Mouse (Mus musculus) erythroblast, embryonic 14.5 days (primary cell): ENCODE measurements around the gene Tspan17. TPM values are rescaled to one million over a fixed set of nuclear protein-coding genes. Genes with fewer than 3 reads are reported as not detected.
"Not testable (repeated sequence)": the region's sequence is repeated elsewhere in the genome, so short reads cannot be mapped to it uniquely, and the experiment has no call there.

Experiments
- H3K27me3 ChIP-seq: 2 replicates; pipeline ENCODE4 v1.6.1; 2012; ENCODE audit warnings: inconsistent platforms; ENCODE audit not compliant: control insufficient read depth
- H3K36me3 ChIP-seq: 2 replicates; pipeline ENCODE4 v1.6.1; 2012; ENCODE audit warnings: mild to moderate bottlenecking, inconsistent platforms; ENCODE audit not compliant: control insufficient read depth
- H3K4me1 ChIP-seq: 2 replicates; pipeline ENCODE4 v1.6.1; 2012; ENCODE audit warnings: inconsistent platforms; ENCODE audit not compliant: control insufficient read depth
- H3K4me3 ChIP-seq: replicated peaks from 2 replicates; pipeline ENCODE3; 2012; ENCODE audit warnings: moderate library complexity, mild to moderate bottlenecking, inconsistent platforms
- H3K9me3 ChIP-seq: 2 replicates; pipeline ENCODE4 v1.6.1; 2012; ENCODE audit warnings: low read length, inconsistent platforms, mixed read lengths; ENCODE audit not compliant: control insufficient read depth
- GATA1 ChIP-seq: IDR thresholded peaks from 2 replicates; pipeline ENCODE4 v1.6.1; 2012; ENCODE audit warnings: low read length, inconsistent platforms, mixed read lengths
- TAL1 ChIP-seq: IDR thresholded peaks from 3 replicates; pipeline ENCODE4 v1.6.1; 2012; ENCODE audit warnings: low read length, inconsistent platforms, mixed read lengths
- polyA plus RNA-seq: library from polyadenylated mRNA; stranded (reverse); fragments of >175 nt; gene quantifications from 2 replicates; pipeline ENCODE4 v1.2.3, GENCODE M21; 2012

Tspan17 gene
- polyA plus RNA-seq, 1 experiment, result not detected

- H3K4me3 ChIP-seq, result no peak within 1 kb of the TSS
- peaks cover 4% of the 10 kb centered on the region for H3K27me3 ChIP-seq
- H3K9me3 ChIP-seq, result no peaks in the 10 kb centered on the region
- no peaks in the 10 kb centered on the region for H3K36me3 ChIP-seq
- H3K4me1 ChIP-seq, result no peaks in the 10 kb centered on the region
- TF ChIP-seq TAL1 (no peak), GATA1 (no peak)
These were observed 5.5 kb upstream of the Tspan17 start, which contains the start of gene Eif4e1b for GRCm38 (mm10) chr13:54783698-54784097. TSS of gene Eif4e1b (plus strand) at chr13:54783998.

- not testable (repeated sequence) for H3K4me3 ChIP-seq, H3K36me3 ChIP-seq, H3K9me3 ChIP-seq
- Histone ChIP-seq H3K27me3 (peaks cover 35% of the 10 kb centered on the region), H3K4me1 (peaks cover 14% of the 10 kb centered on the region)
These were observed 1.6 kb upstream of the Tspan17 start for GRCm38 (mm10) chr13:54787591-54787990.

DNA sequence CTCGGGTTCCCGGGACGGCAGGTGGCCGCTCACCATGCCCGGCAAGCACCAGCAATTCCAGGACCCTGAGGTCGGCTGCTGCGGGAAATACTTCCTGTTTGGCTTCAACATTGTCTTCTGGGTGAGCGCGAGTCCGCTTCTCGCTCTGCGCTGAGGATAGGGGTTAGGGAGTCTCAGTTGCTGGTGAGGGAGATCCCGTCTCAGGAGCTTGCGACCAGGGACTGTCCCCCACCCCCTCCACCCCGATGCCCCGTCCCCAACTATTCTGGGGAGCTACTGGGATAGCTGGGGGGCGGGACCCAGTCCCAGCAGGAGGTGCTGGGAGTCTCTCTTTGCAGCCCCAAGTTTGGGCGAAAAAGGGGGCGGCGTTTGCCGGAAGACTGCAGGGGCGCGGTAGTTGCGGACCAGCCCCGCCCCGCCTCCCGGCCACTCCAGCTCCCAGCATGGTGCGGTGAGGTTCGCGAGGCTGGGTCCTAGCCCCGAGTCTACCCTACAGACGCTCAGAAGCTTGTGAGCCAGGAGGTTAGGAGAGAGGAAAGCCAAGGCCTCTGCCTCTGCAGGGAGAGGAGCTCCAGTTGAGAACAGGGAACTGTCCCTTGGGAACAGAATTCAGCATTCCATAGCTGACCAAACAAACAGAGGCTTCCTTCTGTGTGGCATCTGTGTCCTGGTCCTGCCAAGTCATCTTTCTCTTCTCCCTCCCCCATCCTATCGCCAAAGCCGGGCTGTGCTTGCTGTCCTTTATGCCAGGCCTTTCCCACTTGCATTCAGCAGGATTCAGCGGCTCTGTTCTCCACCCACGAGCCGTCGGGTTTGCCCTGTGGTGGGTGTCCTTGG is 602 bp downstream of the Tspan17 start:
- peaks cover 14% of the 10 kb centered on the region for H3K4me1 ChIP-seq
- peaks cover 7% of the 10 kb centered on the region for H3K9me3 ChIP-seq
- peak overlapping the region; percentile 46 for H3K4me3 ChIP-seq
- no peaks in the 10 kb centered on the region for H3K36me3 ChIP-seq
- TF ChIP-seq GATA1 (no peak), TAL1 (no peak)
- H3K27me3 ChIP-seq, result peaks cover 35% of the 10 kb centered on the region

DNA sequence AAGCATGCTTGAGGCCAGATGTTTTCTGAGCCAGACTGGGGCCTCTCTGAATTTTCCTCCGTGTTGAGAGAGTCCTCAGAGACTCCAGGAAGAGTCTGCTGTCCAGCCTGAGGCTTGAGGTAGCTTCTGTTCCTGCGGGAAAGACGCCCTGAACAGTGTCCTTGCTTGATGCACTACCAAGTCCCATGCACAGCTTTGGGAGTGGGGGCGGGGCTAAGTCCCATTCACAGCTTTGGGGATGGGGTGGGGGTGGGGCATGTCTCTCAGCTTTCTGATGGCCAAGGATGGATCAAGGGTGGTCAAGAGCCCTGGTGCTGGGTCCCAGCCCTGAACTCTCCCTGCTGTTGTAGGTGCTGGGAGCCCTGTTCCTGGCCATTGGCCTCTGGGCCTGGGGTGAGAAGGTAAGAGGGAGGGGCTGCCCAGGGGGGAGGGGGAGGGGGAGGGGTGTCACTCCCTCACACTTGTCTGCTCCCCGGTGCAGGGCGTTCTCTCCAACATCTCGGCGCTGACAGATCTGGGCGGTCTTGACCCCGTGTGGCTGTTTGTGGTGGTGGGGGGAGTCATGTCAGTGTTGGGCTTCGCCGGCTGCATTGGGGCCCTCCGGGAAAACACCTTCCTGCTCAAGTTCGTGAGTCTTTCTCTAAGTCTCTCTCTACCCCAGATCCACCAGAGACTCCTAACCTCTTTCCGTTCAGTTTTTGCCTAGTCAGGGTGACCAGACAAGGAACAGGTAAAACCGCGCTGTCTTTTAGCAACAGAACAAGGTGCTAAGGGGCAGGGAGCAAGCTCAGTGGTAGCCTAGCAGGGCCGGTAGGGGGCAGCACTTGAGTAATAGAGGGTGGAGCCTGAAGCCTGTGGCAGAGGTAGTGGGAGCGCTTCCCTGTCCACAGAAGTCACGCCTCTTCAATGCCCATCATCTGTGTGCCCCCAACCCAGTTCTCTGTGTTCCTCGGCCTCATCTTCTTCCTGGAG is 3.4 kb downstream of the Tspan17 start:
- H3K9me3 ChIP-seq, result peaks cover 7% of the 10 kb centered on the region
- TF ChIP-seq GATA1 (no peak), TAL1 (no peak)
- peaks cover 35% of the 10 kb centered on the region for H3K27me3 ChIP-seq
- peaks cover 14% of the 10 kb centered on the region for H3K4me1 ChIP-seq
- no peak overlapping the region for H3K4me3 ChIP-seq
- no peaks in the 10 kb centered on the region for H3K36me3 ChIP-seq

GRCm38 (mm10) chr13:54794002-54794577 is 4.9 kb downstream of the Tspan17 start:
- Histone ChIP-seq H3K27me3 (peaks cover 28% of the 10 kb centered on the region), H3K4me3 (no peak overlapping the region), H3K36me3 (no peaks in the 10 kb centered on the region), H3K4me1 (peaks cover 11% of the 10 kb centered on the region), H3K9me3 (peaks cover 4% of the 10 kb centered on the region)
- no peak for TF ChIP-seq TAL1
- TF ChIP-seq GATA1, result no peak

DNA sequence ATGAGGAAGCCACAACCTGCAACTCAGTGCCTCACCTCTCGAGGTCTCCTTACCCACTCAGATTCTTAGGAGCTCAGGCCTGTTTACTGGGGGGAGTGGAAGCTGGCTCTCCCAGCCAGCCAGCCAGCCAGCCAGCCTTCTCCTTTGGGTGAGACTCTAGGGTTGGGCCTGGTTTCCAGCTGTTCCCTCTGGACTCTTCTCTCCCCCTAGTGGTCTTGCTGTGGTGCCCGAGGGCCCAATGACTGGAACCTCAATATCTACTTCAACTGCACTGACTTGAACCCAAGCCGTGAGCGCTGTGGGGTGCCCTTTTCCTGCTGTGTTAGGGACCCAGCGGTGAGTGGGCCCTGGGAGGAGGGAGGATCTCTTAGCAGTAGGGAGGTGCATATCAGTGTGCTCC is 5.7 kb downstream of the Tspan17 start:
- Histone ChIP-seq H3K4me1 (peaks cover 4% of the 10 kb centered on the region), H3K36me3 (no peaks in the 10 kb centered on the region), H3K27me3 (peaks cover 21% of the 10 kb centered on the region), H3K9me3 (no peaks in the 10 kb centered on the region), H3K4me3 (no peak overlapping the region)
- TF ChIP-seq TAL1, result no peak
- no peak for TF ChIP-seq GATA1

- Histone ChIP-seq H3K27me3 (no peaks in the 10 kb centered on the region), H3K4me3 (no peak overlapping the region), H3K9me3 (no peaks in the 10 kb centered on the region), H3K4me1 (no peaks in the 10 kb centered on the region), H3K36me3 (no peaks in the 10 kb centered on the region)
- no peak for TF ChIP-seq GATA1
- TF ChIP-seq TAL1, result no peak
These were observed 8.2 kb downstream of the Tspan17 start for GRCm38 (mm10) chr13:54797356-54797755.

DNA sequence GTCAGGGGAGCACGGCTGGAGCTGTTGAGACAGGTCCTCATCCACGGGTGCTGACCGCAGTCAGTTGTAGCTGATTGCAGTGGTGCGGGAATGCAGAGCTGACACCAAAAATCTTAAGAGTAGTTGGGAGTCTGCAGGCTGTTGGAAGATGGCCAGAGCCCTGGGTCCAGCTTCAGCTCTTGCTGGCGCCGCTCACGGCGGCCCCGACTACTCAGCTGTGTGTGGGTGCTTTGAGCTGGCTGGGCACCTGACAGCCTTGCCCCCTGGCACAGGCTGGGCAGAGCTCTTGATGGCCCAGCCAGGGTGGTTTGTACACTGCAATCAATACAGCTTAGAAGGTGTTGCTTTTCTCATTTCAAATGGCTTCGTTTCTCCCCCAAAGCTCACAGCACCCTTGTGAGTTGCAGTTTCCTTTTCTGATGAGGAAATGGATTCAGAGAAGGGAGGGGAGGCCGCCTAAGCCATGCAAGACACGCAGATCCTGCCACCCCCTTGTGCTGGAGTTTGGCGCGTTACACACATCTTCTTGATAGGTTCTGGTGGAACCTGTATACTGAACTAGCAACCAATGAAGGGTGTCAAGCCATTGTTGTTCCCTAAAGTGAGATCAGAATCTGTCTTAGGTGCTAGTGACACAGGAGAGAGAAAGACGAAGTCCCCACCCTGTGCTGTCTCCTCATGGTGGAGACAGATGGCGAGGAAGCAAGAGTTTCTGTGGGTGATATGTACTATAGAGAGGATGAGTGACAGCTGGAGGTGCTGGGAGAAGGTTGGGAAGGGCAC is 8.9 kb downstream of the Tspan17 start:
- H3K4me3 ChIP-seq, result no peak overlapping the region
- H3K27me3 ChIP-seq, result no peaks in the 10 kb centered on the region
- H3K4me1 ChIP-seq, result no peaks in the 10 kb centered on the region
- H3K36me3 ChIP-seq, result no peaks in the 10 kb centered on the region
- H3K9me3 ChIP-seq, result no peaks in the 10 kb centered on the region
- TF ChIP-seq GATA1, result no peak
- no peak for TF ChIP-seq TAL1

- Histone ChIP-seq H3K36me3 (no peaks in the 10 kb centered on the region), H3K27me3 (no peaks in the 10 kb centered on the region), H3K4me1 (no peaks in the 10 kb centered on the region), H3K9me3 (no peaks in the 10 kb centered on the region), H3K4me3 (no peak overlapping the region)
- TF ChIP-seq TAL1 (no peak), GATA1 (no peak)
These were observed 9.6 kb downstream of the Tspan17 start for GRCm38 (mm10) chr13:54798740-54799139.
